Mouse (Mus musculus): Measurements from ENCODE around the gene Slc17a9.

- no peak for TF ChIP-seq CTCF (IDR thresholded peaks at IDR 0.05; ENCODE audit: insufficient read depth, low read depth, low read length)
- TF ChIP-seq POLR2A (IDR thresholded peaks at IDR 0.05; ENCODE audit: insufficient read depth, low read depth, low read length): no peak
These were observed 22.3 kb upstream of the Slc17a9 start for GRCm38 (mm10) chr2:180702701-180703149.

All from olfactory bulb, adult 2 months (tissue).